Mouse (Mus musculus): Measurements from ENCODE around the gene Olfr832.
"Not testable (repeated sequence)": the region's sequence is repeated elsewhere in the genome, so short reads cannot be mapped to it uniquely, and the experiment has no call there.

The Olfr832 gene

GRCm38 (mm10) chr9:18936822-18937221, at the start of gene Olfr832:
TSS of gene Olfr832 (plus strand) at chr9:18937122.
- DNase-seq, result not testable (repeated sequence)

- DNase-seq, result not testable (repeated sequence)
Observed at GRCm38 (mm10) chr9:18907699-18908098, 29.2 kb upstream of the Olfr832 start.

GRCm38 (mm10) chr9:18927921-18928320, 9.0 kb upstream of the Olfr832 start:
- DNase-seq, result not testable (repeated sequence)

GRCm38 (mm10) chr9:18962021-18962420, 25.1 kb downstream of the Olfr832 start:
- DNase-seq, result no peak

GRCm38 (mm10) chr9:18987690-18988089, 50.8 kb downstream of the Olfr832 start, which contains the start of gene Olfr834:
TSS of gene Olfr834 (plus strand) at chr9:18987990.
- DNase-seq, result no peak
